Mouse (Mus musculus) urinary bladder, postnatal 36 days (tissue): ENCODE data around the gene Il1f6.
"Not testable (repeated sequence)": the region's sequence is repeated elsewhere in the genome, so short reads cannot be mapped to it uniquely, and the experiment has no call there.

ENCODE experiments used
- DNase-seq, 2 experiments: peaks; one replicate each; pipeline ENCODE4 v3.0.0; 2022; ENCODE audit warnings: low spot score in 2 of 2, mixed read lengths in 1 of 2

The Il1f6 gene

DNA sequence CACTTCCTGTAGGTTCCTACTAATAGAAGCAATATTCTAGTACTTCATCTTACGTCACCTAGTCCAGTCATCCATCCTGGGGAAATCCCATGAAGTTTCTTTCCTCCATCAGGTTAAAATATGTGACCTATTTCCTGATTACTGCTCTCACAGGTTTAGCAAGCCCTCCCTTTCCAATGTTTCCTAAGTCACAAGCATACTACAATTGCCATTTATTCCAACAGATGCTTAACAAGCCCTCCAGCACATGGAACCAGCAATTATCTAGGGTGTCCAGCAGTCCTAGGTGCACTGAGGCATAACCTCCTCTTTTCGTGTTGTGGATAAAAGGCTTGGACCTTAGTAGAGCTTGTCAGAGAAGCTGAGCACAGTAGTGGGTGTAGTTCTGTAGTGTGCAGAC, at the start of gene Il1f6:
Il1f6 (plus strand) TSS at position 301 of the 400 bp plus-strand sequence.
- no peak for DNase-seq

DNA sequence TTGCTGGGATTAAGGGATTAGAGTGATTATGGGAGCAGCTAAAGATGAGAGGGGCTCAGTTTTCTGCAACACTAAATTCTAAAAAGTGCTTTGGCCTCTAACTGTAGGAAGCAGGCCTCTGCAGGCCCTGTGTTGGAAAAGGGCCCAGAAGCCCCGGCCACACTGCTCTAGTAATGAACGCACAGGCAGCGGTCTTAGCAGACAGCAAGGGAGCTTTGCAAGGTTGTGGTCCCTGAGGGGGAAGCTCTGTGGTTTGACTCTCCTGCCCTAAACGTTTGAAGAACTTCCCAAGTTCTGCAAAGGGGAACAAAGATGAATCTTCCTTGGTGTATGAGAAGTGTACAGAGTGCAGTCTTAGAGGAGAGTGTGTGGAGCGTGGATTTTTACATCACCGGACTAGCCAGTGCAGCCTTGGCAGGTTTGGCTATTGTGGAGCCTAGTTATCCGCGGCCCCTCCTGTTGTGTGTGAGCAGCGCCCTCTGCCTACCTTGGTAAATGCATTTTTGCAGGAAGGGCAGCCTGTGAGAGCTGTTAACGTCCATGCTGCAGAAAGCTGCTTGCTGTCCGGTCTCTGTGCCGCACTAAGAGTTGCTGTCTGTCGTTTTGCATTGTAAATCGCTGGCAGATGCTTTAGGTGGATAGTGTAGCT, 33.4 kb upstream of the Il1f6 start:
- peak; percentile 19 to 56 for DNase-seq

DNA sequence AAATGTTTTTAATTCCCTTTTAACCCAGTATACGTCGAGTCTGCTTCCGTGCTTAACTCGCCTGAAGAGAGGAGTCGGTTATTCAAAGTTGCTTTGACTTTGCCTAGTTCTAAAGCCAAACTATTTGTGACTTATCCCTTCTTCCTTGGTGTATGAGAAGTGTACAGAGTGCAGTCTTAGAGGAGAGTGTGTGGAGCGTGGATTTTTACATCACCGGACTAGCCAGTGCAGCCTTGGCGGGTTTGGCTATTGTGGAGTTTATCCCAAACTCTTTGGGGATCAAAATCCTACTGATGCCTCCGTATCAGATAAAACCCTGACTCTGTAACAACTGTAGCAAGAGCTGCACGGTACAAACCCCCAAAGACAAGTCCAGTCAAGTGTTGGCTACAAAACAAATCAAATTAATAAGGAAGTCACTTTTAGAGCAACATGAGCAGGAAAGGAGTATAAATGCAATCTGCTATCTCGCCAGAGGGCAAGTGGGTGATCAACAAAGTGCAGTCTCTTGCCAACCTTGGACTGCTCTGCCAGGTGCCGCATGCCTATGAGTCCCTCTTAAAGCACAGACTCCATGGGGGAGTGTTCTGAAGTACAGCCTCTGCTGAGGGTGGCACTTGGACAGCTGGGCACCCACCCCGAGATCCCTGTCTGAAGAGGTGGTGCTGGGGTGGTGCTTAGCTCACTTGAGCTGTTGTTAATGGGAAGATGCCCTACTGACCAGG, 32.6 kb upstream of the Il1f6 start:
- not testable (repeated sequence) for DNase-seq

DNA sequence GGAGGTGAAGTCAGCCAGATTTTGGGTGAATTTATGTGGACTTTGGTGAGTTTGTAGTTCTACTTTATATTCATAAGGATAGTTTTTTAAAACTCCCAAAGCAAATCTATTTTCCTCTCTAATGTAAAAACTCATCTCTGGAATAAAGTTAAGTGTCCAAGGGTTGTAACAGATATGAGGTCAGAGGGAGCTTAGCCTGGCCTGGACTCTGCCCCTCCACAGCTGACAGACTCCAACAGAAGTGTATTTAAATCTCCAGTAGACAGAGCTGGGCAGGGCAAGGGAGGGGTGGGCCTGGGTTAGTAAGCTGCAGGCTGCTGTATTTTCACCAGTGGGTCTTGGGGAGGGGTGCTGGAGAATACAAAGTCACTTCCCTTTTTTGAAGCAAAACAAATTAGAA, 31.1 kb upstream of the Il1f6 start:
- not testable (repeated sequence) for DNase-seq

DNA sequence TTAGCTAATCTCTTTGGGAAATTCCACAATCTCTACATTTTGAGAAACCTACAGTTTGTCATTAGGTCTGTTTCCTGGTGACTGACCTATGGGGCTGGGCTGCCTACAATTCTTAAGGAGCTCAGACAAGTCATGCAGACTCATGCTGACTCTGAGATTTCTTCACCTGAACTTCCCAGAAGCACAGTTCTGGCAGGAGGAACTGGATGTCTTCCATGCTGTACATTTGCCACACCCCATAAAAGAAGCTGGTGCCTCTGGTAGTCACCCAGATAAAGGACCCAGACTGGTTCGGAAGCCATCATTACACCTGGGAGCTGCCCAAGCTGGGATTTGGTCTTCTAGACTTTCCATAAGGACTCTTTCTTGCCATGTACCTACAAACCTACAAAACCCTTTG, 29.0 kb upstream of the Il1f6 start, which contains the start of gene Il1f9:
Il1f9 (plus strand) TSS at position 301 of the 400 bp plus-strand sequence.
- DNase-seq: no peak

DNA sequence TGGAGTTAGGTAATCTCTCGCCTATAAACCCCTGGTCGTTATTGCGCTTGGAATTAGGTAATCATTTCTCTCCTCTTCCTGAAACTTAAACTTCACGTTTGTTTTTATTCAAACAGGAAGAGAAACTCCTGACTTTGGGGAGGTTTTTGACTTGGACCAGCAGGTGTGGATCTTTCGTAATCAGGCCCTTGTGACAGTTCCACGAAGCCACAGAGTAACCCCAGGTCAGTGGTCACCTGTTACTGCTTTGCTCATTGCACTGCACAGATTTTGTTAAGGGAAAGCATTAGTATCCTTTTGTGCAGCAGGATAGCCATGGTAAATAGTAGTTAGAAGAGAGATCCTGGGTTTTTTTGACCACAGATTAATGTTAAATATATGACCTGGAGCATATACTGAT, 27.6 kb upstream of the Il1f6 start:
- DNase-seq: no peak

DNA sequence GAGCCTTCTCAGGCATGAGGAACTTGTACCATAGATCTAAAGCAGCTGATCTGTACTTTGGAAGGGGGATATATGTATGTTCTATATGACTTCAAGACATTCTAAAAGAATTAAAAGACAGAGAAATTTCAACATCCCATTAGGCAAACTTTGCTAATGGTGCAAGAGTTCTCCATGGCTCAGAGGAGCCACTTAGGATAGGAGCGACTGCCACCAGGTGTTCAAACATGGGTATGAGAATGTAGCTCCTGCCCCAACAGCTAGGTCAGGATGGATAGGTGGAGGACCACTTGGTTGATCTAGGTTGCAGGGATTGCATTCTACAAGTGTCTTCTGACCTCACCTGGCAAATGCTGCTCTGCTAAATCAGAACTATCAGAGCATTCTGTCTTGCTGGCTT, 27.0 kb upstream of the Il1f6 start:
- no peak for DNase-seq

DNA sequence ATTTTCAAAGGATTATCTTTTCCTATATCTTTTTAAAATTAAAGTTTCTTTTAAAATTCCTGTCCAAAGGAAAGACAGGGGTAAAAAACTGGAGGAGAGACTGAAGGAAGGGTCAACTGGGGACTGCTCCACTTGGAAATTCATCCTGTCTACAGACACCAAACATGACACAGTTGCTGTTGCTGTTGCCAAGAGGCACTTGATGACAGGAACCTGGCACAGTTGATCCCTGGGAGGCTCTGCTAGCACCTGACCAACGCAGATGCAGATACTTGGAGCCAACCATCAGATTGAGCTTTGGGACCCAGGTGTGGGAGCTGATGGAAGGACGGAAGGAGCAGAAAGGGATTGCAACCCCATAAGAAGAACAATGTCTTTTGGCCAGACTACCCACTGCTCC, 12.0 kb downstream of the Il1f6 start:
- no peak for DNase-seq

DNA sequence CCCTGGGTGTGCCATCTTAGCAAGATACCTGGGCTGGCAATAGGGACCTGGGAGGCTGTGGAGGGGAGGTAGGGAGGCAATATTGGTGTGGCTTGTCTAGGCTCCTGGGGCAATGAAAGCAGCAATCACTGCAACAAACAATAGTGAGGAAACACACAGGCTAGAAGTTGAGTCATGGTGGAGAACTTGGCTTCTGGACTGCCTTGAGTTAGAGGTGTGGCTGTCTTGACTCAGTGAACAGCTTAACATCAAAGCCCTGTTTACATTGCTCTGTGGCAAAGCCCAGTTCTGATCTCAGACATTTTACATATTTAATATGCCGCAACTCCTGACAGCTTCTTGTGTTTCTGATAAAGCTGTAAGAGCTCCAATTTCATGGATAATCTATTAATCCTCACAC, 52.3 kb downstream of the Il1f6 start:
- no peak for DNase-seq

DNA sequence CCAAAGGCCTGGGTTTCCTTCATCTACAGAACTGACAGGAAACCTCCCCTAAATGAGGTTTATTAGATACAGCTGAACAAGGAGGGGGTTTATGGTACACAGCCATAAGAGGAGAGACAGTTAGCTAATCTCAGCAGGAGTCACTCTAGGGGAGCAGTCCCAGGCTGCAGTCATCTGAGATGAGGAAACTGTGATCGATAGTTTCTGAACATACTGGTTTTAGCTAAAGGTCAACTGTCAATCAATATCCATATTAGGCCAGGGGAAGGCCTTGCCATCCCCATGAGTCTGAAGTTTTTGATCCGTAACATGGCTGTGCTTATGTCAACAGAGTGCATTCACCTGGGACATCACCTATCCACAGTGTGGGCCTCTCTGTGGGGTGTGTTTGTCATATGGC, 58.4 kb downstream of the Il1f6 start:
- no peak for DNase-seq

DNA sequence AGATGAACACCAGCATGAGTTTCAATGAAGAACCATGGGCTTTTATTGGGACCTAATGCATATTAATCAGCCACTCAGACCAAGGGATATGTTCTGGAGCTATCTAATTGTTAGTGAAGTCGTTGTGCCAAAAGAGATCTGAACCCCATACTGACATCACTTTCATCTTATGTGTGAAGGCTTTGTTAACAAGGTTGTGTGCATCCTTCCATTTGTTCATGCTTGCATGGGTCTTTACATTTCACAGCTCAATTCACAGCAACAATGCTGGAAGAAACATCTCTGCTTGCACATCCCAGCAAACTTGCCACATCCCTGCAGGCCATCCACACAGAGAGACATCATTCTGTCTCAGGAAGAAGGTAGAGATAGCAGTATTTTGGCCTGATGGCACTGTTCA, 59.9 kb downstream of the Il1f6 start:
- no peak for DNase-seq
